Mouse (Mus musculus): ENCODE measurements around the gene Zfp512b. TPM values are rescaled to one million over a fixed set of nuclear protein-coding genes. Genes with fewer than 3 reads are reported as not detected.
A peak's percentile ranks its signal among the peaks of the same experiment; 100 is the strongest.

The Zfp512b gene
- polyA plus RNA-seq, 1 experiment = 15.7 TPM

GRCm38 (mm10) chr2:181601751-181602145, 9.1 kb upstream of the Zfp512b start:
- H3K36me3 ChIP-seq (ENCODE audit: control insufficient read depth, insufficient read depth, low read length) = 0 out of 2 replicates have a peak, but pooled peaks cover 2% of the 10 kb centered on the region
- TF ChIP-seq POLR2A (IDR thresholded peaks at IDR 0.05; ENCODE audit: low read depth, low read length) = no peak
- TF ChIP-seq CTCF (IDR thresholded peaks at IDR 0.05; ENCODE audit: extremely low read depth, insufficient read length, insufficient replicate concordance, low read depth, low read length) = no peak
- no peaks in the 10 kb centered on the region for H3K27me3 ChIP-seq (ENCODE audit: control insufficient read depth, insufficient read depth, low read length)
- peak overlapping the region; percentile 69 for H3K4me3 ChIP-seq (ENCODE audit: low read depth, low read length)
- 20% methylated on average over 10 of the region's 10 CpGs for WGBS
- H3K27ac ChIP-seq (ENCODE audit: insufficient read depth, low read depth, low read length) = no peak overlapping the region
- peaks cover 12% of the 10 kb centered on the region; the same call in 1 of the 2 replicates for H3K4me1 ChIP-seq (ENCODE audit: control insufficient read depth, insufficient read depth, insufficient read length, low read length)

- Histone ChIP-seq H3K36me3 (ENCODE audit: control insufficient read depth, insufficient read depth, low read length) (peaks cover 2% of the 10 kb centered on the region; the same call in 1 of the 2 replicates), H3K27me3 (ENCODE audit: control insufficient read depth, insufficient read depth, low read length) (no peaks in the 10 kb centered on the region), H3K27ac (ENCODE audit: insufficient read depth, low read depth, low read length) (peak overlapping the region; percentile 71), H3K4me1 (ENCODE audit: control insufficient read depth, insufficient read depth, insufficient read length, low read length) (peaks cover 12% of the 10 kb centered on the region; the same call in 1 of the 2 replicates), H3K4me3 (ENCODE audit: low read depth, low read length) (peak overlapping the region; percentile 69)
- TF ChIP-seq CTCF (IDR thresholded peaks at IDR 0.05; ENCODE audit: extremely low read depth, insufficient read length, insufficient replicate concordance, low read depth, low read length) (no peak), POLR2A (IDR thresholded peaks at IDR 0.05; ENCODE audit: low read depth, low read length) (peak; percentile 28; the same call in 1 of the 2 replicates)
- WGBS = under 1% methylated on average over 57 of the region's 57 CpGs
These were observed 8.5 kb upstream of the Zfp512b start for GRCm38 (mm10) chr2:181600828-181601750.

DNA sequence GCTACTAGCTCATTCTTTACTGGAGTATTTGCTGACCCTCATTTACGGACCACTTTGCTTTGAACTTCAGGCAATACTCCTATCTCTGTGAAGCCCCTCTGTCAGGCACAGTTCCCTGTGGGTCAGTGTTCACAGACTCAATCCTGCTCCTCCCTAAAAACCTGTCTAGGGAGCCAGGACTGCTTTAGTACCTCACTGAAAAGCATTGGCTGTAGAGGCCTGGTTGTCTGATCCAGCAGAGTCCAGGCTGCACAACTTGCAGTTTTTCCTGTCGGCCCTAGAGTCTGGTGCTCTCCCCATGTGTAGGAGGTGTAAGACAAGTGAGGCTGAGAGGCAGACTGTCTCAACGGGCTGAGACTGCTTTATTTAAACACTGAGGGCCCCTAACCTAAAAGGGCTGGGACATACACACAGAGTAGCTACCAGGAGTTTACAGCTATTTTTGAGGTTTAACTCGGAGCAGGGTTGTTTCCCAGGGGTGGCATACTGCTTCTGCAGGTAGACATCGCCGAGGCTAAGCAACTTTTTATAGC, 7.7 kb upstream of the Zfp512b start:
- WGBS = 56% methylated on average over 6 of the region's 6 CpGs
- Histone ChIP-seq H3K4me3 (ENCODE audit: low read depth, low read length) (peak overlapping the region; percentile 69; the same call in 1 of the 2 replicates), H3K36me3 (ENCODE audit: control insufficient read depth, insufficient read depth, low read length) (peaks cover 3% of the 10 kb centered on the region; the same call in 1 of the 2 replicates), H3K4me1 (ENCODE audit: control insufficient read depth, insufficient read depth, insufficient read length, low read length) (peaks cover 12% of the 10 kb centered on the region; the same call in 1 of the 2 replicates), H3K27ac (ENCODE audit: insufficient read depth, low read depth, low read length) (peak overlapping the region; percentile 71; the same call in 1 of the 2 replicates), H3K27me3 (ENCODE audit: control insufficient read depth, insufficient read depth, low read length) (no peaks in the 10 kb centered on the region)
- TF ChIP-seq POLR2A (IDR thresholded peaks at IDR 0.05; ENCODE audit: low read depth, low read length) = no peak
- no peak for TF ChIP-seq CTCF (IDR thresholded peaks at IDR 0.05; ENCODE audit: extremely low read depth, insufficient read length, insufficient replicate concordance, low read depth, low read length)

DNA sequence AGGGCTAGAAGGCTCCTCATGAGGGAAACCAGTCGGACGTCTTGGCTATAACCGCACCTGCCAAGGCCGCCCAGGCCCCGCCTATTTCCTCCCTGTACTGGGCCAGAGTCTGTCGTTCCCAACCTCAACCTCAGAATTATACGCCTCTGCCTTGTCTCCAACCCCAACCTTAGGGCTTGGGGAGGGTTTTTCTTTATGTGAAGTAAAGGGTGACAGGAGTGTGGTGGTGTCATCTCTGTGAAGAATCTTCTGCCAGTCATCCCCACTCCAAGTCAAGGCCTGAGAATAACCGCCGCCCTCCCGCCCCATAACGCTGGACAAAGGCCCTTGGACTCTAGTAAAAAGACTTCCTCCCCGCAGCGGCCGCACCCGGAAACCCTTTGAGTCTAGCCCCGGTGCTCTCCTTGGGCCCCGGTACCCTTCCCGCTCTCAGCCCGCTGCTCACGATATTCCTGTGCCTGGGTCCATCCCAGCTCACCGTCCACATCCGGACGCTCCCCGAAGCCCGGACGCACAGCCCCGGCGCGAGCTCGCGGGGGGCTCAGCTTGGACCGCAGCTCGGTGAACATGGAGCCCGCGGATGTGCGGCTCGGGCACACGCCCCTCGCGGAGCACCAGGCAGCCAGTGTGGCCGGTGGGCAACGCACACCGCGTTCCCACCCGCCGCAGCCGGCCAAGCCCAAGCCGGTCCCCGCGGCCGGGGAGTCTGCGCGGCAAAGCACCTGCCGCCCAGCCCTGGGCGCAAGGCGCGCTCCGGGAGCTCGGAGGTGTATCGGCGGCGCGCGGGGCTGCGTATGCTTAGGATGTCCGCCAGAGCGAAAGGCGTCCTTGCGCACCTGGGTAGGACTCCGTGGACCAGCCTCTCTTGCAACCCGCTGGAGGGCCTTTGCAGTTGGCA, 6.1 kb upstream of the Zfp512b start, which contains the start of gene Samd10:
TSS of gene Samd10 (minus strand) at position 759 of the 898 bp plus-strand sequence.
- H3K4me1 ChIP-seq (ENCODE audit: control insufficient read depth, insufficient read depth, insufficient read length, low read length) = peaks cover 12% of the 10 kb centered on the region; the same call in 1 of the 2 replicates
- H3K27me3 ChIP-seq (ENCODE audit: control insufficient read depth, insufficient read depth, low read length) = no peaks in the 10 kb centered on the region
- TF ChIP-seq POLR2A (IDR thresholded peaks at IDR 0.05; ENCODE audit: low read depth, low read length) (peak; percentile 57; the same call in 1 of the 2 replicates), CTCF (IDR thresholded peaks at IDR 0.05; ENCODE audit: extremely low read depth, insufficient read length, insufficient replicate concordance, low read depth, low read length) (peak; percentile 17; the same call in 1 of the 2 replicates)
- H3K27ac ChIP-seq (ENCODE audit: insufficient read depth, low read depth, low read length) = peak within 1 kb of the TSS; percentile 96
- peak within 1 kb of the TSS; percentile 84 for H3K4me3 ChIP-seq (ENCODE audit: low read depth, low read length)
- H3K36me3 ChIP-seq (ENCODE audit: control insufficient read depth, insufficient read depth, low read length) = peaks cover 3% of the 10 kb centered on the region; the same call in 1 of the 2 replicates
- 1% methylated on average over 71 of the region's 71 CpGs for WGBS

- Histone ChIP-seq H3K36me3 (ENCODE audit: control insufficient read depth, insufficient read depth, low read length) (peaks cover 3% of the 10 kb centered on the region; the same call in 1 of the 2 replicates), H3K27me3 (ENCODE audit: control insufficient read depth, insufficient read depth, low read length) (no peaks in the 10 kb centered on the region), H3K4me1 (ENCODE audit: control insufficient read depth, insufficient read depth, insufficient read length, low read length) (peaks cover 12% of the 10 kb centered on the region; the same call in 1 of the 2 replicates), H3K27ac (ENCODE audit: insufficient read depth, low read depth, low read length) (no peak overlapping the region), H3K4me3 (ENCODE audit: low read depth, low read length) (no peak overlapping the region)
- WGBS = 69% methylated on average over 7 of the region's 7 CpGs
- TF ChIP-seq POLR2A (IDR thresholded peaks at IDR 0.05; ENCODE audit: low read depth, low read length) (no peak), CTCF (IDR thresholded peaks at IDR 0.05; ENCODE audit: extremely low read depth, insufficient read length, insufficient replicate concordance, low read depth, low read length) (no peak)
These were observed 4.9 kb upstream of the Zfp512b start for GRCm38 (mm10) chr2:181597378-181598061.
